Mouse (Mus musculus) layer of hippocampus, adult 2 months (tissue): Measurements from ENCODE around the gene Cyb5r1. TPM values are rescaled to one million over a fixed set of nuclear protein-coding genes. Genes with fewer than 3 reads are reported as not detected.

Experiments
- DNase-seq, 2 experiments: peaks; one replicate each; pipeline ENCODE4 v3.0.0; 2022; ENCODE audit warnings: low spot score in 2 of 2
- H3K27ac ChIP-seq: fragments of 200-600 bp; 2 replicates; pipeline ENCODE4 v1.8.1; 2022
- H3K4me3 ChIP-seq: fragments of 200-600 bp; 2 replicates; pipeline ENCODE4 v1.8.1; 2022; ENCODE audit warnings: mild to moderate bottlenecking
- CTCF ChIP-seq: fragments of 200-600 bp; conservative IDR thresholded peaks from 2 replicates; pipeline ENCODE4 v1.8.1; 2022; ENCODE audit warnings: antibody characterized with exemption, mild to moderate bottlenecking, moderate library complexity
- total RNA-seq, 2 experiments: library from RNA; stranded (reverse); gene quantifications; 2 replicates each; pipeline ENCODE4 v1.2.3; 2021

The Cyb5r1 gene
- total RNA-seq, 2 experiments from 2014 or later = 27.4 to 39.9 TPM

DNA sequence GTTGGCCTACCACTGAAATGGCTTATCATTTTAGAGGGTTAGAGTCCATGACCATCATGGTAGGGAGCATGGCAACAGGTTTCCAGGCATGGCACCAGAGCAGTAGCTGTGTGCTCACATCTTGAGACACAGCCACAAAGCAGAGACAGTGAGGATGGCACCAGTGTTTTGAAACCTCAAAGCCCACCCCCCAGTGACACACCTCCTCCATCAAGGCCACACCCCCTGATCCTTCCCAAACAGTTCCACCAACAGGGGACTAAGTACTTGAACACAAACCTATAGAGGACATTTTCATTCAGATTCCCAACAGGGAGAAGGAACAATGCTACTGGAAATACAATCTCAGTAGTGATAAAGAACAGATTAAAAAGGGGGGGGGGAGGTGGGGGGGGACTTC is 20.2 kb upstream of the Cyb5r1 start:
- H3K4me3 ChIP-seq = no peak overlapping the region
- DNase-seq = no peak
- TF ChIP-seq CTCF = no peak
- no peak overlapping the region for H3K27ac ChIP-seq

DNA sequence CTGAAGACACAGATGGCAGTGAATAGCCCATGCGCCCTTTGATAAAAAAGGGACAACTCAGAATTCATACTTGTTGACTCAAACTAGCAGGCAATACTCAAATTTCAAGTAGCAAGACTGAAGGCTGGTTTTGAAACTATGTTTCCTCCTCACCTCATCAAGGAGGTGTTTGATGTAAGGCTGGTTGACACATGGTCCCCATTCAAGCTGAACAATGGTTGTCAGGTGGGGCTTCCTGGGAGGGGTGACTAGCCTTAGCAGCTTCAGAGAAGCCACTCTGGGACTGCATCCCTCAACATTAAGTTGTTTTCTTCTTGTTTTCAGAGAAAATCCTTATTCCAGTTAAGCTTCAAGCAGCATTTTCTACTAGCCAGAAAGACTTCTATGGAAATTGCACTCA is 19.7 kb upstream of the Cyb5r1 start, which contains the start of gene 4933406M09Rik:
TSS of gene 4933406M09Rik (plus strand) at position 275 of the 400 bp plus-strand sequence.
- no peak within 1 kb of the TSS for H3K4me3 ChIP-seq
- TF ChIP-seq CTCF = no peak
- no peak for DNase-seq
- H3K27ac ChIP-seq = no peak within 1 kb of the TSS

DNA sequence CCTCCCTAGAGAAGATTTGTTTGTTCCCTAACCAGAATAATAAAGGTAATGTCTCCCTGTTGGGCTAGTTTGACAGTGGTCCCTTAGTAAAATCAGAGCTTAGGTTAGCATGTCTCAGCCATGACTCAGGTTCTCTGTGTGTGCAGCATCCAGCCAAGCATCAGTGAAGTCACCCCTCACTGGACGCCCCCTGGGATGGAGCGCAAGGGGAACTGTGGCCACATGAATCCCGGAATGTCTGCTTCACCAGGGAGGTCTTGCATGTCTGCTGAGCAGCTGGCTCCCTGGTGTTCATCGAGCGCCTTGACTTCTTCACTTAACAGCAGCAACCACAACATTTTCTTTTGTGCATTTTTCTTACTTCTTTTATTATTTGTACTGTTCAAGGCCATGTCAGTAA is 11.5 kb upstream of the Cyb5r1 start:
- no peak overlapping the region for H3K4me3 ChIP-seq
- H3K27ac ChIP-seq = no peak overlapping the region
- no peak for DNase-seq
- no peak for TF ChIP-seq CTCF

DNA sequence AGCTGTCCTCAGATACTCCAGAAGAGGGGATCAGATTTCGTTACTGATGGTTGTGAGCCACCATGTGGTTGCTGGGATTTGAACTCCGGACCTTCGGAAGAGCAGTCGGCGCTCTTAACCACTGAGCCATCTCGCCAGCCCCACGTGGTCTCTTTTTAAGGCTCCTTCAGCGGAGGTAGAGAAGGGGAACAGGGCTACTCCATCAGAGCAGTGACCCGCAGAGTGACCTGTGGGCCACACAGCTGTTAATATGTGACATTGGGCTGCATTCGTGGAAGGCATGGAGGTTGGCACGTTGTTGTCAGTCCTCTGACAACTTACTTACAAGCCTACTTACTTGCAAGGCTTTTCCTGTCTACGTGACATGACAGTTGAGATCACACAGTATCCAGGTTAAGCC is 7.1 kb upstream of the Cyb5r1 start:
- Histone ChIP-seq H3K4me3 (no peak overlapping the region), H3K27ac (no peak overlapping the region)
- DNase-seq = no peak
- no peak for TF ChIP-seq CTCF

DNA sequence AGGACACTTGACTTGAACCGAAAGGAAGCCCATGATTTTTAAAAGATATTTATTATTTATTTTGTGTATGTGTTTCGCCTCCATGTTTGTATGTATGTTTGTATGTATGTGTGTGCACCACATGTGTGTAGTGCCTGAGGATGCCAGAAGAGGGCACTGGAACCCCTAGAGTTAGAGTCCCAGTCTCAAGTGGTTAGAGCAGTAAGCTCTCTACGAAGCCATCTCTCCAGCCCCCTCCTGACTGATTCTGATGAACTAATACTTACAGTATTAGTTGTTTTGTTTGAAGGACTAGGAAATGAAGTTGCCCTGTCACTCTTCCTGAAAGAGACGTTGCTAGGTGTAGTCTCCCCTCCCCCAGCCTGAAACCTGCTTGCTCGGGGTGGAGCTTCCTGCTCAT is 5.6 kb upstream of the Cyb5r1 start:
- TF ChIP-seq CTCF = peak; percentile 54
- no peak for DNase-seq

DNA sequence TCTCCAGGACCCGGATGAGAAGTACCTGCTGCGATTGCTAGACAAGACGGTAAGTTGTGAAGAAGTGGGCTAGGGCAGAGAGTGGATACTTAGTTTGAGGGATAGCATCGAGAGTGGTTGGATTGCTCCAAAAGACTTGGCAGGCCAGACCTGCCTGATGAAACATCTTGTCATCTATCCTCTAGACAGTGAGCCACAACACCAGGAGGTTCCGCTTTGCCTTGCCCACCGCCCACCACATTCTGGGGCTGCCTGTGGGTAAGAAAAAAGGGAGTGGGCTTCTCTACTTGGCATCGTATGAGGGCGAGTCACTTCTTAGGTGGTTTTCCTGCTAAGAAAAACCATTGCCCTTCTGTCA is 1.0 kb downstream of the Cyb5r1 start:
- DNase-seq = no peak
- peak overlapping the region; percentile 89 for H3K4me3 ChIP-seq
- no peak for TF ChIP-seq CTCF
- peak overlapping the region; percentile 65; the same call in 1 of the 2 replicates for H3K27ac ChIP-seq

More for the DNA sequence above, 5.6 kb upstream of the Cyb5r1 start:
- Histone ChIP-seq H3K4me3 (no peak overlapping the region), H3K27ac (no peak overlapping the region)

DNA sequence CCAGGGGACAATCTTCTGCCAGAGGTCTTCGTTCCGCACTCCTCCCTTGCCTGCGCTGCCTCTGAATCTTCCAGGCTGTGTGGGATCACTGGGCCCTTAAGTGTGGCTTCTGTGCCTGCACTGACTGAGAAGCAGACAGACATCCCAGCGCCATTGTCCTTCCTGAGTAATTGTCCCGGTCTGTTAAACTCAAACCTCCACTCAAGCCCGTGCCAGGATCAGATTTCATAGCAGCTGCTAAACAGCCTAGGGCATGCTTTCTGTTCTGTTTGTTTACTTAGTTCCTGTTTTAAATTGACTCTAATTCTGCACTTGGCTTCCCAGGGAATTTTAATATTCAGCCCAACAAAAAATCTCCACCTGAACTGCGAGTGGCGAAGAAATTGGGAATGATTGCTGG is 2.7 kb downstream of the Cyb5r1 start:
- no peak for DNase-seq
- TF ChIP-seq CTCF = no peak
- no peak overlapping the region for H3K4me3 ChIP-seq
- no peak overlapping the region for H3K27ac ChIP-seq

DNA sequence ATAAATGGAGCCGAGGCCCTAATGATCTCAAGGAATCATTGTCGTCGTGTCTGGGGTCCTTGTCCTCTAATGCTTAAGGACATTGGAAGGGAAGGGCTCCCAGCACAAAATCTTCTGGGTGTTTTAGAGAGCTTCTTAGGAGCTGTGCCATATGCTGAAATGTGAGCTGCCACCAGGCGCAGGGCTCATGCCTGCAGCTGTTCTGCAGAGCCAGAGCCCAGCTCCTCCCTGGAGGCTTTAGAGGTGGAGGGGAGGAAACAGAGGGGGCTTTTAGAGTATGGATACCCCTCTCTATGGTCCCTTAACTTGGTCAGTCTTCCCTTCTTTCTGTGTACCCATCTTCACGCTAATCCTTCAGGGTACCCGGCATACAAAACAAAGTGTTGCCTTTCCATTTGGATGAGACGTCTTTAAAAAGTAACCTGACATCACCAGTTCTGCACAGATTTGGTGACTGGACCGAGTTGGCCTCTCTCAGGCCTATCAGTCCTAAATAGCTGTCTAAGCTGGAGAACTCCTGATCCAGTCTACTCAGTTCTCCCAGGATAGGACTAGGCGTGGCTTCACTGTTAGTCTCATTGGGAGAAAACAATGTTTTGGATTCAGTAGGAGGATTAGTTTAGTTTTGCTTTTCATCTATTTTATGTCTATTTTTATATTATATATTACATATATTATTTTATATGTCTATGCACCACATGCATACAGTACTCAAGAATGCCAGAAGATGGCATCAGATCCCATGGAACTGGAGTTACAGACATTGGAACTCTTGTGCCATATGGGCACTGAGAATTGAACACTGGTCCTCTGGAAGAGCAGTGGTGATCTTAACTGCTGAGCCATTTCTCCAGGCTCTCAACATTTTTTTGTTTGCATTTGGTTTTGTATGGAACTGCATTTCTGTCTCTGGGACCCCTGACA is 6.6 kb downstream of the Cyb5r1 start:
- Histone ChIP-seq H3K4me3 (no peak overlapping the region), H3K27ac (no peak overlapping the region)
- peak; percentile 31 for TF ChIP-seq CTCF
- no peak for DNase-seq

DNA sequence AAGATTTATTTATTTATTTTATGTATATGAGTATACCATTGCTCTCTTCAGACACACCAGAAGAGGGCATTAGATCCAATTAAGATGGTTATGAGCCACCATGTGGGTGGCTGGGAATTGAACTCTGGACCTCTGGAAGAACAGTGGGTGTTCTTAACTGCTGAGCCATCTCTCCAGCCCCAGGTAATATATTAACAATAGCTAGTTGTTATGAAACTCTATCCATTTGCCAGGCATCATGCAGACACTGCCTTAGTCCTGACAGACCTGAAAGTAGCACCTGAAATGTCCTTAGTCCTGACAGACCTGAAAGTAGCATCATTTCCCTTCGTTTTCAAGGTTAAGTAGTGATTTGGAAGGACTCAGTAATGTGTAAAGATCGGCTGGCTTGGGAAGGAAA is 8.7 kb downstream of the Cyb5r1 start:
- no peak for DNase-seq
- no peak for TF ChIP-seq CTCF
- Histone ChIP-seq H3K27ac (peak overlapping the region; percentile 96; the same call in 1 of the 2 replicates), H3K4me3 (no peak overlapping the region)

DNA sequence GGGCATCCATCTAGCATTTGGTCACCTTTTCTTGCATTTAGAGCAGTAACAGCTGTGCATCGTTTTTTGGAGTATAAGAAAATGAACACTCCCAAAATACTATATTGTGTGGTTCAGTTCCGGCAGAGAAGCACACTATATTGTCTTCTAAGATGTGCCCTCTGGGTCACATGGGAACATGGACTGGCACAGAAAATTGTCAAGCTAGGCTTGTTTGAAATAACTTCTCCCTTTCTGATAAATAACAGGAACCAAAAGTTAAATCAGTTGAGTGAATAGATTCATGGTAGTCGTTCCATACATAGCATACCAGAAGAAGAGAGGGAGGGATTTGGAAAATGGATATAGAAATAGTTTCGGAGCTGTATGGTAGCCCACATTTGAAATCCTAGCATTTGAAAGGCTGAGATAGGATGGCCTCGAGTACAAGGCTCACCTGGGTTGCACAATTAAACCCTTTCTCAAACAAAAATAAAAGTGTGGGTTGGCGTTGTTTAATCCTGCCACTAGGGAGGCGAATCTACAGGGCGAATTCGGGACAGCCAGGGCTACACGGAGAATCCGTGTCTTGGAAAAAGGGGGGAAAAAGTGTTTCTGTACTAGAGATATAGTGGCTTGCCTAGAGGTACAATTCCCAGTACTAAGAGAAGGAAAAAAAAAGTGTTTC is 9.3 kb downstream of the Cyb5r1 start:
- Histone ChIP-seq H3K4me3 (peak overlapping the region; percentile 79), H3K27ac (peak overlapping the region; percentile 96)
- DNase-seq = no peak
- TF ChIP-seq CTCF = peak; percentile 57

DNA sequence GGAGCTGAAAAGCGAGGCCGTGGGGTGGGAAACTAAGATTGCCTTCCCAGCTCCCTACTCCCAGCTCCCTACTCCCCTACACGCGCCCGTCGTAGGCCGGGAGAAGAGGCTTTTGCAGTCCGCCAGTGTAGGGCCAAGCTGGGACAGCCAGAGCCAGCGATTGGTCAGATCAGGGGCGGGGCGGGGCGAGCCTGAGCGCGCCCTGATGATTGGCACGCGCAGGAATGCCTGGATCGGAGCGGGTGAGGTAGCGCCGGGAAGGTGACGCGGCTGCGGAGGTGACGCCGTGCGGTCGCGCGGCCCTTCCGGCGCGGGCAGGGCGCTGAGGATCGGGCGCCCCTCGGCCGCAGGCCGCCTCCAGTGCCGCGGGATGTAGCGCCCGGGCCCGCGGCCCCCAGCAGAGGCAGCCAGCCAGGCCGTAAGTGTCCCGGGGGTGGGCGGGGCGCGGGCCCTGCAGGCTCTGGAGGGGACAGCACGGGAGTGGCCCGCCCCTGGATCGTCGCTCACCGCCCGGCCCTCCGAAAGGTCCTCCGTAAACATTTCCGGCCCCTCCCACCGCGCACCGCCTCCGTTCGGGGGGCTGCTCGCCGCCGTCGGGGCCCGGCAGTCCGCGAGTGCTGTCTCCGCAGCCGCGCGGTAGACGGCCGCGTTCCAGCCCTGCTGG is 9.9 kb downstream of the Cyb5r1 start, which contains the start of gene Adipor1:
TSS of gene Adipor1 (plus strand) at position 211 of the 664 bp plus-strand sequence.
- Histone ChIP-seq H3K4me3 (peak within 1 kb of the TSS; percentile 79), H3K27ac (peak within 1 kb of the TSS; percentile 96)
- TF ChIP-seq CTCF = peak; percentile 10; the same call in 1 of the 2 replicates
- peak; percentile 97 to 98 for DNase-seq

DNA sequence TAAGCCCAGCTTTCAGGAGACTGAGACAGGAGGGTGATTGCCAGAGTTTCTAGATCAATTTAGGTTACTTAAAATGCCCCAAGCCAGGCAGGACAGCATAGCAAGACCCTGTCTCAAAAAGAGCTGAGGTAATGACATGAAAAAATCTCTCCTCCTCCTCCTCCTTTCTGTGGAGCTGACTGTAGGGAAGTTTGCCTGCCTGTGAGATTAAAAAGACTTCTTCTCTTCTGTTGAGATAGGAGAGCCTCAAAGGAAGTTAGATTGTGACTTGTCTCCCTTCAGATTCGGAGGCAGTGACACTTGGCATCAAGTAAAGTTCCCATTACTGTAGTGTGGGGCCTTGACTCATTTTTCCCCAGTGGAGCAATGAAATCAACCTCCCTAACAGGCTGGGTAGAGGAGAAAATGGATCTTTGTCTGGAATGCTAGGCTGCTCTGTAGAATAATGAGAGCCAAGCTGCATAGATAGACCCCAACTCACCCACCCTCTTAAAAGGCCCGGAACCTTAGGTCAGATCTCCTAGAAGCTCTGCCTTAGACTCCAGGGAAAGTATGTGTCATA is 13.1 kb downstream of the Cyb5r1 start:
- no peak overlapping the region for H3K27ac ChIP-seq
- no peak for TF ChIP-seq CTCF
- DNase-seq = no peak
- H3K4me3 ChIP-seq = no peak overlapping the region
